Mouse (Mus musculus): ENCODE measurements around the gene Inpp5a. TPM values are rescaled to one million over a fixed set of nuclear protein-coding genes. Genes with fewer than 3 reads are reported as not detected.

Inpp5a gene
- 29.9 and 34.1 TPM in 2 replicates for polyA plus RNA-seq (2016; fragmentation: Nextera tagmentation; extraction: Ambion mirVana)

GRCm38 (mm10) chr7:139388670-139389212, at the start of gene Inpp5a:
Gene Inpp5a, plus strand, starts transcription at chr7:139389109.
- Histone ChIP-seq H3K36me3 (no peaks in the 10 kb centered on the region), H3K4me3 (peak within 1 kb of the TSS; percentile 92), H3K27ac (peak within 1 kb of the TSS; percentile 81), H3K4me2 (replicated peaks) (peak within 1 kb of the TSS; percentile 55), H3K9ac (peak within 1 kb of the TSS; percentile 95), H3K4me1 (peaks cover 26% of the 10 kb centered on the region), H3K9me3 (no peaks in the 10 kb centered on the region), H3K27me3 (no peaks in the 10 kb centered on the region)
- ATAC-seq (ENCODE audit: insufficient number of reproducible peaks, insufficient read depth, low FRiP score, low TSS enrichment), result peak; percentile 96
- WGBS, result under 1% methylated on average over 41 of the region's 47 CpGs

DNA sequence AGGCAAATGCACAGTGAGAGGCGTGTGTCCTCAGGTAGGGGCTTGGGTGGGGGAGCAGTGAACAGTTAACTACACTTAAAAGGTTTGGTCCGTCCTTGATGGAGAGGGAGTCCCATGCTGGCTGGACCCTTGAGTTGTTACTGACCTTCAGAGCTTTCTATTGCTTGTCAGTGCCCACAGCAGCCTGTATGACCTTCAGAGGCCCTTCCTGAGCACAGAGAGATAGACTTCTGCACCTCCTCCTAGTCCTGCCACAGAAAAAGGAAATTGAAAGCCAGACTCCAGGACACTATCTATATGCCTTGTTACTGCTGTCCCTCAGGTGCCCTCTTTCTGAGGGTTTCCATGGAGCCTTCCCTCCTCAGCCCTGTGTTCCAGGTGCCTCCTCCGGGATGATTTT, 49.7 kb upstream of the Inpp5a start:
- WGBS, result 83% methylated on average over 3 of the region's 3 CpGs
- no peak overlapping the region for H3K9ac ChIP-seq
- H3K9me3 ChIP-seq, result no peaks in the 10 kb centered on the region
- H3K4me2 ChIP-seq (replicated peaks), result no peak overlapping the region
- no peaks in the 10 kb centered on the region for H3K4me1 ChIP-seq
- no peaks in the 10 kb centered on the region for H3K27me3 ChIP-seq
- no peaks in the 10 kb centered on the region for H3K36me3 ChIP-seq
- ATAC-seq (ENCODE audit: insufficient number of reproducible peaks, insufficient read depth, low FRiP score, low TSS enrichment), result no peak
- H3K27ac ChIP-seq, result no peak overlapping the region
- H3K4me3 ChIP-seq, result no peak overlapping the region

- no peaks in the 10 kb centered on the region for H3K9me3 ChIP-seq
- H3K36me3 ChIP-seq, result no peaks in the 10 kb centered on the region
- H3K4me3 ChIP-seq, result no peak overlapping the region
- H3K4me1 ChIP-seq, result no peaks in the 10 kb centered on the region
- no peak overlapping the region for H3K27ac ChIP-seq
- 71% methylated on average over 4 of the region's 4 CpGs for WGBS
- no peak for ATAC-seq (ENCODE audit: insufficient number of reproducible peaks, insufficient read depth, low FRiP score, low TSS enrichment)
- no peak overlapping the region for H3K4me2 ChIP-seq (replicated peaks)
- no peaks in the 10 kb centered on the region for H3K27me3 ChIP-seq
- H3K9ac ChIP-seq, result no peak overlapping the region
Observed at GRCm38 (mm10) chr7:139341020-139341660, 47.8 kb upstream of the Inpp5a start.

DNA sequence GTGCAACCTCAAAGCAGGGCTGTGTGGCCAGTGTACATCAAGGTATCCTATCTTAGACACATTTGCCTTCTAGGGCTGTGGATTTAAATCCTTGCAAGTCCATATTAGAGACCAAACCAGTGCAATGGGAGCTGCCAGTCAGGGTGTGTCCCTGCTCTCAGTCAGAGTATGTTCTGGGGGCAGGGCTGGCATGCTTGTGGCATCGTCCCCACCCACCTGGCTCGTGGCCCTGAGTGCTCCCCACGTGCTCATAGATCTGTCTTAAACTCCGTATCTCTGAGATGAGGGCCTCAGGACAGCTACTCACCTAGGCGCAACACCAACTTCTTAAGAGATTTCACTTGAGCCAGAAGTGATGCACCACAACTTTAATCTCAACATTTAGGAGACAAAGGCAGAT, 46.1 kb upstream of the Inpp5a start:
- no peak overlapping the region for H3K9ac ChIP-seq
- WGBS, result 87% methylated on average over 5 of the region's 5 CpGs
- H3K4me1 ChIP-seq, result no peaks in the 10 kb centered on the region
- H3K9me3 ChIP-seq, result no peaks in the 10 kb centered on the region
- no peak for ATAC-seq (ENCODE audit: insufficient number of reproducible peaks, insufficient read depth, low FRiP score, low TSS enrichment)
- H3K27ac ChIP-seq, result no peak overlapping the region
- H3K4me2 ChIP-seq (replicated peaks), result no peak overlapping the region
- no peak overlapping the region for H3K4me3 ChIP-seq
- H3K27me3 ChIP-seq, result no peaks in the 10 kb centered on the region
- no peaks in the 10 kb centered on the region for H3K36me3 ChIP-seq

DNA sequence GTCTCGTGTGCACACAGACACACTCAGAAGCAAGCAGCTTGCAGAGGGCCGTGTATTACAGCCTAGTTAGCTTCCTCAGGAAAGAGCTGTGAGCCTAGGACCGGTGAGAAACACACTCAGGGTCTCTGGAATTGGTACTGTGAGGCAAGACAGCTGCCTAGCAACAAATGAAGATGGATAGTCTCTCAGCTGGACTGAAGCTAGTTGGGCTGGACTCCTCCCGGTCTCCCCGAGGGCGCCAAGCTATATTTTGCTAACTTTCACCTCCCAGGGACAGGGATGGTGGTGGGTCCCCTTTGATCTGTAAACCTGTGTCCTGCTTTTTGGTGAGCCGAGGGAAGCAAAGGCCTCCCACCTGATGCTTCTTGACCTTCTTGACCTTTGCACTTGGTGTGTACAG, 41.9 kb upstream of the Inpp5a start:
- Histone ChIP-seq H3K27me3 (no peaks in the 10 kb centered on the region), H3K4me1 (no peaks in the 10 kb centered on the region), H3K4me3 (no peak overlapping the region), H3K4me2 (replicated peaks) (no peak overlapping the region), H3K27ac (no peak overlapping the region), H3K36me3 (no peaks in the 10 kb centered on the region), H3K9ac (no peak overlapping the region), H3K9me3 (no peaks in the 10 kb centered on the region)
- ATAC-seq (ENCODE audit: insufficient number of reproducible peaks, insufficient read depth, low FRiP score, low TSS enrichment), result no peak
- 62% methylated on average over 7 of the region's 7 CpGs for WGBS

DNA sequence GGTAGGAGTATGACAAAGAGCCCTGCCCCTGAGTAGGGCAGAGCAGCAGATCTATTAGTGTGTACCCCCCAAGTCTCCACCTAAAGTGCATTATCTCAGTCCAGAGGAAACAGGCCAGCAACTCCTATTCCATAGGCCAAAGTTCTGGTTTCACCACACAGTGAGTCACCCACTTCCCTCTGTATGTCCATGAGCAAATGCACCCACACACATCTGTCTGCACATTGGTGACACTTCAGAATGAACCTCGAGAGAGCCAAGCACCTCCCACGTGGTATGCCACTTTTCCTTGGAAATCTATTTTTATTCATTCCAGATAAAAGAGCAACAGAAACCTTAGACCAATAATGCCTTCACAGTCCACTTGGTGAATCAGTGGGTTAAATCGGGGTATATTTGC, 38.3 kb upstream of the Inpp5a start:
- Histone ChIP-seq H3K36me3 (no peaks in the 10 kb centered on the region), H3K4me3 (no peak overlapping the region), H3K27me3 (no peaks in the 10 kb centered on the region), H3K4me1 (no peaks in the 10 kb centered on the region), H3K27ac (no peak overlapping the region), H3K9me3 (no peaks in the 10 kb centered on the region), H3K4me2 (replicated peaks) (no peak overlapping the region), H3K9ac (no peak overlapping the region)
- WGBS, result 77% methylated on average over 3 of the region's 3 CpGs
- no peak for ATAC-seq (ENCODE audit: insufficient number of reproducible peaks, insufficient read depth, low FRiP score, low TSS enrichment)

DNA sequence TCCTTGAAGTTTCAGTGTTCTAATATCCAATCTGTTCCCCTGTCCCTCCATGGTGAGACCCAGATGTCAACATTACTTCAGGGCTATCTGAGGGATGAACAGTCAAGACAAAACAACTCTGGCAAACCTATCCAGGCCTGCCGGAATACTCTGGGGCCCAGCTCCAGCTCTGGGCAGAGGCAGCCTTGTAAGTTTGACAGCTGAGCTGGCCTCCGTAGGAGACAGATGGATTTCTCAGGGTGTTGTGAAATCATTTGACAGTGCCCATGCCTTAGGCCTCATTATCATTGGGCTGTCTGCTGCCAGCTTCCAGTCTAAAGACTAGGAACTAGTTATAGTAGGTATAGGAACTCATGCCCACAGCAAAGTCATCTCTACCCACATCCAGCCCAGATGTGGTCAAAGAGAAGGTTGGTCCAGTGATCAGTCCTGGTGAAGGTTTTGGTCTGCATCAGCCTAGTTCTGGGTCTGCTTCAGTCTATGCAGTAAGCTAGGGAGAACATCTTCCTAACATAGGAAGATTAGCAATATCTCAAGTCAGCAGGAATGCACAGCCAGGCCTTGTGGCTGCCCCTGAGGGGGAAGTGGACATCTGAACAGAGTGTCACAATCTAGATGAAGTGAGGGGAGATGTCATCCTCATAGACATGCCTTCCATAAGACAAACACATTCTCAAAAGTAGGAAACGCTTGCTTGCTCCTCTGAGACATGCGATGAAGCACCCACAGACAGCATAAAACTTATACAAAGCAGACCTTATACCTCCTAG, 34.4 kb upstream of the Inpp5a start:
- H3K4me3 ChIP-seq, result no peak overlapping the region
- ATAC-seq (ENCODE audit: insufficient number of reproducible peaks, insufficient read depth, low FRiP score, low TSS enrichment), result no peak
- no peaks in the 10 kb centered on the region for H3K9me3 ChIP-seq
- H3K27me3 ChIP-seq, result no peaks in the 10 kb centered on the region
- H3K4me2 ChIP-seq (replicated peaks), result no peak overlapping the region
- H3K9ac ChIP-seq, result no peak overlapping the region
- H3K4me1 ChIP-seq, result no peaks in the 10 kb centered on the region
- no peaks in the 10 kb centered on the region for H3K36me3 ChIP-seq
- no peak overlapping the region for H3K27ac ChIP-seq
- 91% methylated on average over 4 of the region's 4 CpGs for WGBS

- H3K9me3 ChIP-seq, result no peaks in the 10 kb centered on the region
- H3K27ac ChIP-seq, result no peak overlapping the region
- no peaks in the 10 kb centered on the region for H3K36me3 ChIP-seq
- no peak overlapping the region for H3K4me3 ChIP-seq
- no peak overlapping the region for H3K9ac ChIP-seq
- H3K4me1 ChIP-seq, result no peaks in the 10 kb centered on the region
- H3K4me2 ChIP-seq (replicated peaks), result no peak overlapping the region
- no peaks in the 10 kb centered on the region for H3K27me3 ChIP-seq
- WGBS, result 79% methylated on average over 2 of the region's 2 CpGs
- ATAC-seq (ENCODE audit: insufficient number of reproducible peaks, insufficient read depth, low FRiP score, low TSS enrichment), result no peak
Observed at GRCm38 (mm10) chr7:139357043-139357442, 31.9 kb upstream of the Inpp5a start.

DNA sequence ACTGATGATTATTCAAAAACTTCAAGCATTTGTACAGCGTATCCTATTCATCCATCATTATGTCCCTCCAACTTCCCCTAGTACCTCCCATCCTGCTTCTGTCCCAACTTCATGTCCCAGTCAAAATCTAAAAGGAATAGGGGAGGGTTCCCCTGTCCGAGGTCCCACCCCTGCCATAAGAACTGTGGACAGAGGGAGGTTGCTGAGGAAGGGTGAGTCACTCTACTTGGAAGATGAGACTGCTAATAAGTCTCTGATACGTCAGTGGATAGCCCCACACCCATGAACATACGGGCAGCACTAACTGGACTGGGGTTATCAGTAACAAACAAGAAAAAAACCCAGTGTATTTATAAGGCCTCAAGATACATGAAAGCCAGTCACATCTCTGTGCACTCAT, 29.0 kb upstream of the Inpp5a start:
- Histone ChIP-seq H3K36me3 (no peaks in the 10 kb centered on the region), H3K4me2 (replicated peaks) (no peak overlapping the region), H3K4me3 (no peak overlapping the region), H3K9ac (no peak overlapping the region), H3K4me1 (peaks cover 19% of the 10 kb centered on the region), H3K9me3 (no peaks in the 10 kb centered on the region), H3K27me3 (no peaks in the 10 kb centered on the region), H3K27ac (no peak overlapping the region)
- no peak for ATAC-seq (ENCODE audit: insufficient number of reproducible peaks, insufficient read depth, low FRiP score, low TSS enrichment)
- 79% methylated on average over 4 of the region's 4 CpGs for WGBS

DNA sequence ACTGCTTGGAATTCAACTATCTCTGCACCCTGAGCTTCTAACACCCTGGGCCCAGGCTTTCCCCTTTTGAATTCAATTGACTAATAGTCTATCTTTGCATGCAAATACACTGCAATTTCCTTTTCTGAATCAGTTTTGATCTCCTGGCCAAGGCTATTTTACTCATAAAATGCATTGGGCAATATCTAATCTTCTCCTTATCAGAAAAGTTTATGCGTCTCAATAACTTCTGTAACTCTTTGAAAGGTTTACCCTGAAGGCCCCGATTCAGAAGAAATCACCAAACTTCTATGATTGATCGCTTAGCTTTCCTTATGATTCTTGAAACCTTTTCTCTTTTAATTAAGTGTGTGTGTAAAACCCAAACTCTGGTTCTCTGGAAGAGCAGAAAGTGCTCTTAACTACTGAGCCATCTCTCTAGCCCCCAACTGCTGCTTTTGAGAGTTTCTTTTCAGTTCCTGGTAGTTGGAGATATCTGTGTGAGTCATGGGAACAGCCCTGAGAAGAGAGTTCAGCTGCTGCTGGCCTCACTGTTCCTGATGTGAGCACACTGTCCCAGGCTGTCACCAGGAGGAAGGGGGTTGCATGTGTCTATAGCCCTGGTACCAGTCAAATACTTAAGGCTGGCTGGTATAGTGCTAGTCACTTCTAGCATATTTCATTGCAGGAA, 27.9 kb upstream of the Inpp5a start:
- H3K4me2 ChIP-seq (replicated peaks), result no peak overlapping the region
- H3K4me1 ChIP-seq, result peaks cover 23% of the 10 kb centered on the region
- no peak overlapping the region for H3K4me3 ChIP-seq
- no peaks in the 10 kb centered on the region for H3K27me3 ChIP-seq
- H3K9me3 ChIP-seq, result no peaks in the 10 kb centered on the region
- H3K9ac ChIP-seq, result no peak overlapping the region
- 85% methylated on average over 3 of the region's 3 CpGs for WGBS
- H3K36me3 ChIP-seq, result no peaks in the 10 kb centered on the region
- no peak for ATAC-seq (ENCODE audit: insufficient number of reproducible peaks, insufficient read depth, low FRiP score, low TSS enrichment)
- H3K27ac ChIP-seq, result no peak overlapping the region

GRCm38 (mm10) chr7:139361799-139362198, 27.1 kb upstream of the Inpp5a start:
- Histone ChIP-seq H3K9ac (no peak overlapping the region), H3K4me1 (peaks cover 23% of the 10 kb centered on the region), H3K27ac (no peak overlapping the region), H3K9me3 (no peaks in the 10 kb centered on the region), H3K4me2 (replicated peaks) (no peak overlapping the region), H3K36me3 (no peaks in the 10 kb centered on the region), H3K27me3 (no peaks in the 10 kb centered on the region), H3K4me3 (no peak overlapping the region)
- WGBS, result 90% methylated on average over 5 of the region's 5 CpGs
- ATAC-seq (ENCODE audit: insufficient number of reproducible peaks, insufficient read depth, low FRiP score, low TSS enrichment), result no peak

GRCm38 (mm10) chr7:139362514-139362913, 26.4 kb upstream of the Inpp5a start:
- no peaks in the 10 kb centered on the region for H3K9me3 ChIP-seq
- 89% methylated on average over 3 of the region's 3 CpGs for WGBS

More at GRCm38 (mm10) chr7:139362514-139362913, 26.4 kb upstream of the Inpp5a start:
- no peaks in the 10 kb centered on the region for H3K27me3 ChIP-seq
- no peak overlapping the region for H3K9ac ChIP-seq
- H3K4me1 ChIP-seq, result peaks cover 23% of the 10 kb centered on the region
- H3K27ac ChIP-seq, result no peak overlapping the region
- no peak overlapping the region for H3K4me3 ChIP-seq
- no peaks in the 10 kb centered on the region for H3K36me3 ChIP-seq
- no peak overlapping the region for H3K4me2 ChIP-seq (replicated peaks)
- no peak for ATAC-seq (ENCODE audit: insufficient number of reproducible peaks, insufficient read depth, low FRiP score, low TSS enrichment)

Data from embryonic facial prominence, embryonic 12.5 days (tissue).